Mouse (Mus musculus) megakaryocyte, embryonic 14.5 days (primary cell): ENCODE measurements around the gene Zfp943. TPM values are rescaled to one million over a fixed set of nuclear protein-coding genes. Genes with fewer than 3 reads are reported as not detected.
"Not testable (repeated sequence)": the region's sequence is repeated elsewhere in the genome, so short reads cannot be mapped to it uniquely, and the experiment has no call there.

Experiments
- H3K27me3 ChIP-seq: replicated peaks from 2 replicates; pipeline ENCODE3; 2012; ENCODE audit warnings: inconsistent platforms
- H3K36me3 ChIP-seq: replicated peaks from 2 replicates; pipeline ENCODE3; 2012; ENCODE audit warnings: low read length, inconsistent platforms, mixed read lengths
- H3K4me1 ChIP-seq: 2 replicates; pipeline ENCODE4 v1.6.1; 2012; ENCODE audit warnings: inconsistent platforms
- H3K4me3 ChIP-seq: replicated peaks from 2 replicates; pipeline ENCODE3; 2012; ENCODE audit warnings: moderate library complexity, mild to moderate bottlenecking, inconsistent platforms
- H3K9me3 ChIP-seq: 2 replicates; pipeline ENCODE4 v1.6.1; 2012; ENCODE audit warnings: inconsistent platforms
- FLI1 ChIP-seq: IDR thresholded peaks from 2 replicates; pipeline ENCODE4 v1.6.1; 2012; ENCODE audit warnings: low read length, inconsistent platforms, mixed read lengths
- GATA1 ChIP-seq: IDR thresholded peaks from 3 replicates; pipeline ENCODE4 v1.6.1; 2012; ENCODE audit warnings: mixed read lengths, low read length, inconsistent platforms, borderline replicate concordance
- polyA plus RNA-seq: library from polyadenylated mRNA; stranded (reverse); fragments of >175 nt; gene quantifications from 2 replicates; pipeline ENCODE4 v1.2.3, GENCODE M21; 2012; ENCODE audit warnings: low replicate concordance; ENCODE audit not compliant: insufficient read depth

The Zfp943 gene
- polyA plus RNA-seq = 0.07 TPM in 1 of 2 replicates, not detected in the other

GRCm38 (mm10) chr17:21962107-21962907 lies at the start of gene Zfp943, which contains the start of gene Zfp942:
Zfp943 (plus strand) TSS chr17:21962552.
Zfp942 (minus strand) TSS chr17:21962464.
- not testable (repeated sequence) for H3K9me3 ChIP-seq, H3K27me3 ChIP-seq, H3K36me3 ChIP-seq
- Histone ChIP-seq H3K4me3 (peak within 1 kb of the TSS; percentile 90), H3K4me1 (peaks cover 14% of the 10 kb centered on the region)

GRCm38 (mm10) chr17:21963302-21963701 lies 950 bp downstream of the Zfp943 start:
- peaks cover 14% of the 10 kb centered on the region for H3K4me1 ChIP-seq
- H3K9me3 ChIP-seq = no peaks in the 10 kb centered on the region
- TF ChIP-seq GATA1 (no peak), FLI1 (no peak)
- H3K27me3 ChIP-seq = no peaks in the 10 kb centered on the region
- no peaks in the 10 kb centered on the region for H3K36me3 ChIP-seq
- peak overlapping the region; percentile 90 for H3K4me3 ChIP-seq

GRCm38 (mm10) chr17:22035594-22035993 lies 73.2 kb downstream of the Zfp943 start:
- not testable (repeated sequence) for H3K36me3 ChIP-seq, H3K9me3 ChIP-seq, H3K4me3 ChIP-seq, H3K27me3 ChIP-seq, H3K4me1 ChIP-seq

GRCm38 (mm10) chr17:22049403-22049802 lies 87.1 kb downstream of the Zfp943 start:
- Histone ChIP-seq H3K27me3 (no peaks in the 10 kb centered on the region), H3K9me3 (no peaks in the 10 kb centered on the region; the same call in 1 of the 2 replicates), H3K4me1 (no peaks in the 10 kb centered on the region), H3K4me3 (no peak overlapping the region), H3K36me3 (no peaks in the 10 kb centered on the region)
- TF ChIP-seq FLI1 (no peak), GATA1 (no peak)

GRCm38 (mm10) chr17:22053211-22053610 lies 90.9 kb downstream of the Zfp943 start:
- no peaks in the 10 kb centered on the region for H3K36me3 ChIP-seq

GRCm38 (mm10) chr17:22081031-22081631 lies 118.8 kb downstream of the Zfp943 start:
- TF ChIP-seq FLI1 (no peak), GATA1 (no peak)
- Histone ChIP-seq H3K4me3 (peak overlapping the region; percentile 90), H3K27me3 (peaks cover 6% of the 10 kb centered on the region), H3K36me3 (no peaks in the 10 kb centered on the region), H3K4me1 (peaks cover 6% of the 10 kb centered on the region), H3K9me3 (no peaks in the 10 kb centered on the region)

More at GRCm38 (mm10) chr17:22053211-22053610, 90.9 kb downstream of the Zfp943 start:
- TF ChIP-seq FLI1 = no peak
- TF ChIP-seq GATA1 = no peak
- Histone ChIP-seq H3K4me3 (no peak overlapping the region), H3K4me1 (no peaks in the 10 kb centered on the region), H3K27me3 (no peaks in the 10 kb centered on the region), H3K9me3 (no peaks in the 10 kb centered on the region; the same call in 1 of the 2 replicates)

- not testable (repeated sequence) for H3K4me3 ChIP-seq, H3K4me1 ChIP-seq, H3K36me3 ChIP-seq, H3K27me3 ChIP-seq, H3K9me3 ChIP-seq
Measured at GRCm38 (mm10) chr17:22083224-22083623, 120.9 kb downstream of the Zfp943 start.

- Histone ChIP-seq H3K36me3 (no peaks in the 10 kb centered on the region), H3K9me3 (no peaks in the 10 kb centered on the region), H3K4me1 (no peaks in the 10 kb centered on the region), H3K27me3 (no peaks in the 10 kb centered on the region), H3K4me3 (no peak overlapping the region)
- TF ChIP-seq FLI1 = no peak
- no peak for TF ChIP-seq GATA1
Measured at GRCm38 (mm10) chr17:22118770-22119169, 156.4 kb downstream of the Zfp943 start.

Other genes with a start within 250 kb of the Zfp943 start
- 0.72 TPM in 1 of 2 replicates, not detected in the other for gene Zfp229, start 231.8 kb upstream of the Zfp943 start, polyA plus RNA-seq
- 0.29 TPM in 1 of 2 replicates, not detected in the other for gene Zfp820, start 116.8 kb upstream of the Zfp943 start, polyA plus RNA-seq
- gene Zfp995, start 52.6 kb upstream of the Zfp943 start, polyA plus RNA-seq = not detected in 2 replicates
- gene Zfp942, start 88 bp upstream of the Zfp943 start, polyA plus RNA-seq = 0.26 TPM in 1 of 2 replicates, not detected in the other
- gene Zfp947, start 203.6 kb downstream of the Zfp943 start, polyA plus RNA-seq = not detected in 2 replicates